Mouse (Mus musculus) embryo, embryonic 9.5 days (tissue): ENCODE measurements at regions not wholly inside any gene's neighbourhood (a gene's known extent, or its start where the extent isn't known, plus 50 kb on each side); places are given as distances from the start of the nearest gene placed in this dataset.
"Not testable (repeated sequence)": the region's sequence is repeated elsewhere in the genome, so short reads cannot be mapped to it uniquely, and the experiment has no call there.

Experiments
- DNase-seq: peaks from one replicate; pipeline ENCODE4 v3.0.0-alpha.2; 2017; ENCODE audit errors: extremely low spot score

GRCm38 (mm10) chr14:19217916-19218315 lies 200.8 kb downstream of the Gm21738 start:
- not testable (repeated sequence) for DNase-seq

DNA sequence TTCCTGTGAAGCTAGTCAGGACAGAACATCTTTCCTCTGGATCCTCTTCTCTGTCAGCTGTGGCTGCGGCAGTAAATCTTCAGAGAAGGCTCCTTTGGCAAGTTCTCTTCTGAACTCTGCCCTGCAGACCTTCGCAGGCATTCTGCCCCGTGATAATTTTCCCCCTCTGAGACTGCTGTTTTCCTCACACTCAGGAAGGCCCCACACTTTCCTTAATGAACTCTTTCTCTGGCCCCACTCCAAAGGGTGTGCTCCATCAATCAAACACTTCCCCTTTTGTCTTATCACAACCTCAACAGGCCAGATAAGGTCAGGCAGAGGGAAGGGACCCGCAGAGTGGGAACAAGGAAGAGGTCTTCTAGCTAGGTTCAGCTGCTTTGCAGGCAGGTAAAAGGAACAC lies 210.2 kb downstream of the Gm21738 start:
- no peak for DNase-seq

DNA sequence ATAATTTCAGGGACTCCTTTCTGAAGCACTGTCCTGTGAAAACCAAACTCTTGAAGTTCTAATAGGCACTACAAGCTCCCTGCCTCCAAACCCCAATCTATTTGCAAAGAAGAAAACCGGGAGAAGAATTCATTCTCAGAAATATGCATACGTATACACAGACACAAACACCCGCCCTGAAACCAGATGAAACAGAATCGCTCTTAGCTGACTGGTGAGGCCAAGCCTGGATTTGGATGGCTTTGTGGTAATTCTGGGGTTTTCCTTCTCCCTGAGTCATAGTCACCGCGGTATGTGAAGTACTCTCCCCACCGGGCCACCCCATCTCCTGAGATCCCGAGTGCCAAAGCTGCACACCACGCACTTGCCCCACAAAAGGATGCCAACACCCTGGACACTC lies 238.5 kb downstream of the Gm21738 start:
- DNase-seq = not testable (repeated sequence)

- DNase-seq = not testable (repeated sequence)
Observed at GRCm38 (mm10) chr14:19178060-19178459, 240.7 kb downstream of the Gm21738 start.

DNA sequence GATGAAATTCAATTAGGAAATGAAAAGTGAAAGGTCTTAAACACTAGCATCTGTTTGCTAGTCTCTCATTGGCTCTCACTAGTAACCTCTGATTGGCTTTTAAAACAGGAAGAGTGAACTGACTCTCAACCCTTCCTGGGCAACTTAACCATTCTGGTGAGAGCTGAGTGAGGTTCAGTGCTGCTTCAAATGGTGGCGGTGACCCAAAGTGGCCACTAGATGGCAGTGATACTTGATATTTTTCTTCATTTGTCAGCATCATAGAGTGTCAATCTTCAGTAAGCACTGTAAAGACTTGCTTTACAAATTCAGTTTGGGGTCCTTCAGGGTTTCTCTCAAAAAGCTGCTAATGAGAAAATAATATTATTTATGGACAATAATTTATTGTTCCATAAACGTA lies 243.4 kb downstream of the Gm21738 start:
- peak; percentile 26 for DNase-seq

DNA sequence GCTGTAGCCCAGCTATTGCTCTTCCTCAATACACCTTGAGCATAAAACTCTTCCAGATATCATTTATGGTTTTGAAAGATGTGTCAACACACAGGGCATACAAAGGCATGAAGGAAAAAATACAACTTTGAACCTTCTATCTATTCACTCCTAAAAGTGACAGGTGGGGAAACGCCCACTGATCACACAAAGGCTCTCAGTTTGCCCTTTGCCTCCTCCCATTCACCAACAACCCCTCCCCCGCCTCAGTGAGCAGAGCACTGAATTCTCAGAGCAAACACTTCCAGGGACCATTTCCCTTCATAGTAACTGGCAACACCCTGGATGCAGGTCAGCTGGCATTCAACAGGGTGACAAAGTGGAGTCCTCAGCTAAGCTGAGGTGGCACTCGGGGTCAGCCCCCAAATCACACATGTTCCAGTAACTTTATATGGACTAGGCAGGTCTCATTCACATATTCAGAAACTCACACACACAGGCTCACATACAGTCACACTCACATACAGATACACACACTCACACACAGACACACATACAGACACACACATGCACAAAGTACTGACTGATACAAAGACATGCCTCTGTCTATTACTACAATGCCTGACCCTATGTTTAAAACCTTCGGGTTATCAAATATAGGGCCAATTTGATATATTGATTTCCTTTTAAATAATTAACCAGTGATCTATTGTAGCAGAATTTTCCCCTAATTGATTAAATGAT lies 248.3 kb downstream of the Gm21738 start:
- not testable (repeated sequence) for DNase-seq

- no peak for DNase-seq
Observed at GRCm38 (mm10) chr14:19166821-19167220, 251.9 kb downstream of the Gm21738 start.

DNA sequence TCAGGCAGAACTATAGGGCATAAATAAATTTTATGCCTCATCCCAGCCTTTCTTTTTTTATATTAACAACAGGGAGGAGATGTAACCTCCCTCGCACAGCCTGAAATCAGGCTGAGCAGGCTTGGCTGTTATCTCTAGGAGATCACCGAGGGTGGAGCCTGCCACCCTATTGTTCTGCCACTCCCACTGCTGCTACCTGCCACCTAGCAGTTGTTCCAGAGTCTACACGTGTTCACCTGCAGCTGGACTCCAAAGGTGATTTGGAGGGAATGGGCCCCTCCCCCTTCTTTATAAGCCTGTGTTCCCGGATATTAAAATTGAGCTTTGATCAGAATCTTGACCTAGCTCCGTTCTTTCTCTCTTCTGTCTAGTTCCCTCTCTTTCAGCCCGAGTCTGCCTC lies 245.8 kb upstream of the Ube2e2 start:
- not testable (repeated sequence) for DNase-seq

- DNase-seq = no peak
Observed at GRCm38 (mm10) chr14:19131532-19131931, 237.5 kb upstream of the Ube2e2 start.
